Mouse (Mus musculus) MEL (cell line): ENCODE measurements around the gene Cwc22. TPM values are rescaled to one million over a fixed set of nuclear protein-coding genes. Genes with fewer than 3 reads are reported as not detected.

ENCODE experiments used
- DNase-seq: peaks from one replicate; pipeline ENCODE4 v3.0.0; 2011; ENCODE audit warnings: low read depth, low spot score
- H3K27ac ChIP-seq: 2 replicates; pipeline ENCODE4 v1.5.1; 2012; ENCODE audit warnings: low read depth, mild to moderate bottlenecking, control low read depth, low read length, moderate library complexity; ENCODE audit not compliant: control insufficient read depth
- H3K27me3 ChIP-seq, 2 experiments: fragments of 150-350 bp in 1 of 2; sonication (generic) in 1 of 2; 2 replicates each; pipeline ENCODE4 v1.6.1; 2012; ENCODE audit warnings: low read length in 2 of 2, mild to moderate bottlenecking in 2 of 2, improper control_type of control experiment in 1 of 2, moderate library complexity in 1 of 2; ENCODE audit not compliant: insufficient read depth in 2 of 2, control insufficient read depth in 1 of 2
- H3K36me3 ChIP-seq, 2 experiments: 2 replicates each; pipeline ENCODE4 v1.6.1; 2012 to 2014; ENCODE audit warnings: low read length in 2 of 2, improper control_type of control experiment in 1 of 2, inconsistent platforms in 1 of 2, mild to moderate bottlenecking in 1 of 2; ENCODE audit not compliant: insufficient read depth in 2 of 2, control insufficient read depth in 1 of 2
- H3K4me1 ChIP-seq, 2 experiments: fragments of 150-350 bp in 1 of 2; sonication (generic) in 1 of 2; 2 replicates each; pipeline ENCODE4 v1.6.1; 2012; ENCODE audit warnings: low read length in 2 of 2, improper control_type of control experiment in 1 of 2, mild to moderate bottlenecking in 1 of 2; ENCODE audit not compliant: insufficient read depth in 2 of 2, control insufficient read depth in 1 of 2
- H3K4me3 ChIP-seq, 2 experiments: fragments of 150-350 bp in 1 of 2; sonication (generic) in 1 of 2; 2 replicates each; pipeline ENCODE4 v1.5.1; 2012; ENCODE audit warnings: low read depth in 2 of 2, low read length in 2 of 2, mild to moderate bottlenecking in 2 of 2, moderate library complexity in 2 of 2, control low read depth in 1 of 2, improper control_type of control experiment in 1 of 2; ENCODE audit not compliant: control insufficient read depth in 1 of 2, insufficient read depth in 1 of 2
- H3K79me2 ChIP-seq: 2 replicates; pipeline ENCODE4 v1.6.1; 2012; ENCODE audit warnings: mild to moderate bottlenecking, low read length, moderate library complexity; ENCODE audit not compliant: control insufficient read depth, poor library complexity, insufficient read depth
- H3K9ac ChIP-seq: 2 replicates; pipeline ENCODE4 v1.6.1; 2012; ENCODE audit warnings: low read depth, mild to moderate bottlenecking, control low read depth, low read length, moderate library complexity; ENCODE audit not compliant: control insufficient read depth, poor library complexity, severe bottlenecking
- H3K9me3 ChIP-seq: fragments of 150-350 bp; sonication (generic); replicated peaks from 2 replicates; pipeline ENCODE4 v1.6.1; 2012; ENCODE audit warnings: mild to moderate bottlenecking, low read length, improper control_type of control experiment, moderate library complexity; ENCODE audit not compliant: insufficient read depth
- CHD2 ChIP-seq: IDR thresholded peaks from 2 replicates; pipeline ENCODE4 v1.6.1; 2011; ENCODE audit warnings: low read length, improper control_type of control experiment
- CTCF ChIP-seq, 3 experiments: IDR thresholded peaks in 2 of 3; conservative IDR thresholded peaks in 1 of 3; 2 replicates each; pipeline ENCODE4 v1.5.1; 2011 to 2012; ENCODE audit warnings: low read length in 3 of 3, low read depth in 2 of 3, mild to moderate bottlenecking in 2 of 3, improper control_type of control experiment in 1 of 3, inconsistent platforms in 1 of 3, mixed read lengths in 1 of 3, moderate library complexity in 1 of 3; ENCODE audit not compliant: control insufficient read depth in 1 of 3, insufficient read depth in 1 of 3, poor library complexity in 1 of 3, severe bottlenecking in 1 of 3
- GATA1 ChIP-seq: IDR thresholded peaks from 2 replicates; pipeline ENCODE4 v1.6.1; 2011; ENCODE audit warnings: low read depth, low read length, improper control_type of control experiment
- JUND ChIP-seq: IDR thresholded peaks from 2 replicates; pipeline ENCODE4 v1.6.1; 2011; ENCODE audit warnings: low read depth, mild to moderate bottlenecking, improper control_type of control experiment, low read length
- KAT2A ChIP-seq: conservative IDR thresholded peaks from 2 replicates; pipeline ENCODE4 v1.6.1; 2012; ENCODE audit warnings: low read depth, low read length, improper control_type of control experiment, inconsistent platforms
- MAFK ChIP-seq: IDR thresholded peaks from 2 replicates; pipeline ENCODE4 v1.6.1; 2011; ENCODE audit warnings: low read depth, mild to moderate bottlenecking, low read length, improper control_type of control experiment, borderline replicate concordance
- MAZ ChIP-seq: IDR thresholded peaks from 2 replicates; pipeline ENCODE4 v1.6.1; 2012; ENCODE audit warnings: low read depth, mild to moderate bottlenecking, inconsistent platforms, low read length, improper control_type of control experiment
- MXI1 ChIP-seq: IDR thresholded peaks from 2 replicates; pipeline ENCODE4 v1.6.1; 2011; ENCODE audit warnings: mild to moderate bottlenecking, low read depth, low read length, improper control_type of control experiment
- MYB ChIP-seq: IDR thresholded peaks from 2 replicates; pipeline ENCODE4 v1.6.1; 2011; ENCODE audit warnings: mild to moderate bottlenecking, low read depth, low read length, improper control_type of control experiment
- NELFE ChIP-seq: IDR thresholded peaks from 2 replicates; pipeline ENCODE4 v1.6.1; 2011; ENCODE audit warnings: low read depth, low read length, improper control_type of control experiment
- RAD21 ChIP-seq: IDR thresholded peaks from 2 replicates; pipeline ENCODE4 v1.6.1; 2011; ENCODE audit warnings: mild to moderate bottlenecking, low read depth, low read length, improper control_type of control experiment
- RCOR1 ChIP-seq: IDR thresholded peaks from 2 replicates; pipeline ENCODE4 v1.6.1; 2012; ENCODE audit warnings: low read depth, mild to moderate bottlenecking, inconsistent platforms, low read length, improper control_type of control experiment
- SIN3A ChIP-seq: IDR thresholded peaks from 2 replicates; pipeline ENCODE4 v1.6.1; 2012; ENCODE audit warnings: low read length, improper control_type of control experiment, inconsistent platforms
- TBP ChIP-seq: IDR thresholded peaks from 2 replicates; pipeline ENCODE4 v1.8.0; 2011; ENCODE audit warnings: low read depth, low read length, improper control_type of control experiment
- TCF12 ChIP-seq: IDR thresholded peaks from 2 replicates; pipeline ENCODE4 v1.6.1; 2014; ENCODE audit warnings: low read depth, mild to moderate bottlenecking, inconsistent platforms, low read length, improper control_type of control experiment, moderate library complexity
- UBTF ChIP-seq: IDR thresholded peaks from 2 replicates; pipeline ENCODE4 v1.6.1; 2012; ENCODE audit warnings: low read depth, mild to moderate bottlenecking, inconsistent platforms, low read length, improper control_type of control experiment, moderate library complexity, borderline replicate concordance; ENCODE audit not compliant: insufficient read depth
- USF1 ChIP-seq: IDR thresholded peaks from 2 replicates; pipeline ENCODE4 v1.6.1; 2014; ENCODE audit warnings: low read depth, mild to moderate bottlenecking, inconsistent platforms, low read length, improper control_type of control experiment, moderate library complexity
- ZC3H11A ChIP-seq: IDR thresholded peaks from 2 replicates; pipeline ENCODE4 v1.6.1; 2012; ENCODE audit warnings: low read depth, mild to moderate bottlenecking, inconsistent platforms, low read length, improper control_type of control experiment
- ZMIZ1 ChIP-seq: IDR thresholded peaks from 2 replicates; pipeline ENCODE4 v1.6.1; 2012; ENCODE audit warnings: low read depth, mild to moderate bottlenecking, inconsistent platforms, low read length, improper control_type of control experiment, moderate library complexity
- ZNF384 ChIP-seq: IDR thresholded peaks from 2 replicates; pipeline ENCODE4 v1.6.1; 2012; ENCODE audit warnings: low read depth, mild to moderate bottlenecking, inconsistent platforms, low read length, improper control_type of control experiment
- polyA plus RNA-seq, 2 experiments: library from polyadenylated mRNA; stranded (reverse) in 1 of 2; unstranded in 1 of 2; fragments of >175 nt in 1 of 2; fragments of >200 nt in 1 of 2; gene quantifications; 2 replicates each; pipeline versions ENCODE4 v1.2.1 to v1.2.4; 2012; ENCODE audit warnings: low replicate concordance in 2 of 2, low read depth in 1 of 2; ENCODE audit not compliant: insufficient read length in 2 of 2, insufficient read depth in 1 of 2, missing spikeins in 1 of 2
- total RNA-seq: library from RNA; depleted of rRNA; stranded (reverse); fragments of 300-350 nt; gene quantifications from 2 replicates; pipeline ENCODE4 v1.2.3, GENCODE M21; 2012

Gene Cwc22
- total and polyA plus RNA-seq, 3 experiments = 54.0 to 72.7 TPM; not detected in 1

DNA sequence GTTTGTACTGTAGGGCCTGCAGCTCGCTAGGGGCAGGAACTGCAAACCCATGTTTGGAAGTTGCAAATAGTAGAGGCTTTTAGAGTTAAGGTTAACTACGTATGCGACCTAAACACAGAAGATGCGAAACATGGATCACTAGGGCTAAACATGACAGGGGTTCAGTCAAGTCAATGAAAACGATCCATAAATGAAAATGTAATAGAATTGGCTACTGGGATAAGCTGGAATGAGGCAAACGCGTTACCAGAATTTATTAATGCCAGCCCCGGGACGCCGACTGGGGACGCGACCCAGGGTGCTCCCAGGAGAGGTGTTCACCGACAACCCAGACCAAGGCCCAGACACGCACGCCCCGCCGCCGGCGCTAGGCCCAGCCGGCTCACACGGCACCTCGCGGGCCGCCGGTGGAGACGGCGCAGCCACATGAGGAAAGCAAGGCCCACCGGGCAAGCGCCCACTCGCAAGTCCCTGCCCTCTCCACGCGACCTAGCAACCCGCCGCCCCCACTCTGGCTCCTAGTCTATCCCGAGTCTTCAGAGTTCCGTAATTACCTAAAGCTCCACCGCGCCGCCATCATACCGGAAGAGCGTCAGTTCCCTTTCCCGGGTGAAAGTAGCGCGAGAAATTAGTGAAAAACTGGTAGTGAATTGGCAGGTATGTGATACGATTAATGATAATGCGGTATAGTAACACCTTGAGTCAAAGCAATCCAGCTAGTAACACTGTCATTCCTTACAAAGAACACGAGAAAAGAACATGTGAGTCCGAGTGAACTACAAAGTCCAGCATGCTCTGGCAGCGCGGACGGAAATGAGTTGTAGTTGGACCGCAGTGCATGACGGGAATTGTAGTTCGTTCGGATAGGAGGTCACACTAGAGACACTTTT, at the start of gene Cwc22 (continued):
- TF ChIP-seq TCF12 = 0 out of 2 replicates have a peak, but pooled peaks have one; percentile 16
- no peak for TF ChIP-seq MAFK
- TF ChIP-seq RCOR1 = no peak
- peak; percentile 72; the same call in 1 of the 2 replicates for TF ChIP-seq MXI1
- TF ChIP-seq ZNF384 = no peak
- TF ChIP-seq, all 39 proteins: peak for 16

DNA sequence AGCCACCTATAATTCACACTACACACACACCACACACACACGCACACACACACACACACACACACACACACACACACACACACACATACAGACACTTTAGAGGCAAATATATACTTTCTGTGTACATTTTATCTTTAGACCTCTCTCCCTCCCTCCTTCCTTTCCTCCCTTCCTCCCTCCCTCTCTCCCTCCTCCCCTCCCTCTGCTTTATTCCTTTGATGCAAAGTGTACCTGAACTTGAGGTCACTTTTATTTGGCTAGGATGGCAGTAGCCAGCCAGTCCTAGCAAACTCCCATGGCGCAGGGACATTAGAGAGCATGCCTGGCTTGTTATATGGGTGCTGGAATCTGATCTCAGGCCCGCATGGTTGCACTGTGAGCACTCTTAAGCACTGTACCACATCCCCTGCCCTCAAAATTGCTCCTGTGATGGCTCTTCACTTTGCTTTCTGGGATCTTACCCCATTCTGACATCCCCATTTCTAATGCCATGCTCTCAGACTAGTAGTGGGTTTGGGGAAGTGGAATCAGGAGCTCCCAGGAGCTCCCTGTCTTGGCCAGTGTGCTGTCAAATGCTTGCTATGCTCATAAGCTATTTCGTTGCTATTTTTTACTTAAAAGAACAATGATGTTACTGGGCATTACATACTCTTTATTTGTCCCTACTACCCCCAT, 47.7 kb upstream of the Cwc22 start:
- no peak overlapping the region for H3K27ac ChIP-seq
- TF ChIP-seq RCOR1 = no peak
- H3K27me3 ChIP-seq = no peaks in the 10 kb centered on the region; a peak in 1 of 4 replicates
- H3K4me1 ChIP-seq = no peaks in the 10 kb centered on the region
- no peaks in the 10 kb centered on the region for H3K9me3 ChIP-seq
- no peak for DNase-seq
- no peak overlapping the region for H3K9ac ChIP-seq
- H3K79me2 ChIP-seq = no peaks in the 10 kb centered on the region
- H3K36me3 ChIP-seq = no peaks in the 10 kb centered on the region
- no peak overlapping the region for H3K4me3 ChIP-seq

DNA sequence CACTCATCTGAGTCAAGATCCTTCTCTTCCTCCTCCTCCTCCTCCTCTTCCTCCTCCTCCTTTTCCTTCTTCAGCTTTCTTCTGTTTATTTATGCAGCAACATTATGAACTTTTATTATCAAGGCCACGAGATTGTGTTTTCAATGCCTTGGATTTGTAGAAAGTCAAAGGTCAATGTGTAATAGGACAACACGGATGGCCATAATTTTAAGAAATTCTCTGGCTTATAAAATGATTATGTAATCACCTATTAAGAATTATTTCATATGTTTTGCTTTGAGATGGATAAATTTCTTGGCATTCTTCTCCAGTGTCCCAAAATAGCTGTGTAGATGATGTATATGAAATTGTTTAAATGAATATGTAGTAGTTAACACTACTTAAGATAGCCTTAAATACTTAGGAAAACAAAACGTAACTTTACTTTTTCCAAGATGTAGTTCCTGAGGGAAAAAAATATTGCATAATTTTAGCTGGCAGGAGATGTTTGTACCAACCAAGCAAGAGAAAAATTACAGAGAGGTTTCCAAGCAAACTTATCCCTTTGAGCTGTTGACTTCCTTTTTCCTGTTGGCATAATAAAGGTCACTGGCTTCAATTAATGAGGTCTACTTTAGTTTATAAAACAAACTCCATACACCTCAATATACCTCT, 46.9 kb upstream of the Cwc22 start:
- H3K36me3 ChIP-seq = no peaks in the 10 kb centered on the region
- no peak for TF ChIP-seq ZNF384
- TF ChIP-seq, all 39 proteins: peak for 0
- H3K4me1 ChIP-seq = no peaks in the 10 kb centered on the region
- no peaks in the 10 kb centered on the region for H3K79me2 ChIP-seq
- no peak overlapping the region for H3K9ac ChIP-seq
- no peaks in the 10 kb centered on the region for H3K9me3 ChIP-seq
- no peak for DNase-seq
- no peak overlapping the region for H3K27ac ChIP-seq
- no peaks in the 10 kb centered on the region; a peak in 1 of 4 replicates for H3K27me3 ChIP-seq
- H3K4me3 ChIP-seq = no peak overlapping the region

DNA sequence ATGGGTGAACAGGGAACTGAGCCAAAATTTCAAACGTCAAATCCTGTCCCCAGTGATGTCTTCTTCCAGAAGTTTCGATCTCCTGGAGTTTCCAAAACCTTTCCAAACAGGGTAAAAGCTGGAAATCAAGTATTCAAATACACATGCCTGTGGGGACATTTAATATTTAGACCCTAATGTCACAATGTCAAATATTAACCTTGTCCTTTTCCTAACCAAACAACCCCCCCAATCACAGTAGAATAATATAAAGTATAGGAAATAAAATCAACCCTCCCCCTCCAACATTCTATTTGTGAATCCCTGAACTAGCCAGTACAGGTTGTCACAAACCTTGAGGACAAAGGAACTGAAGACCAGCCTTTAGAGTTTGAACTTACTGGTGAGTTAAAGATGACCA, 44.6 kb upstream of the Cwc22 start:
- H3K36me3 ChIP-seq = no peaks in the 10 kb centered on the region
- no peaks in the 10 kb centered on the region for H3K9me3 ChIP-seq
- H3K4me3 ChIP-seq = no peak overlapping the region
- no peaks in the 10 kb centered on the region; a peak in 1 of 4 replicates for H3K27me3 ChIP-seq
- no peak overlapping the region for H3K27ac ChIP-seq
- H3K9ac ChIP-seq = no peak overlapping the region
- DNase-seq = no peak
- no peaks in the 10 kb centered on the region for H3K4me1 ChIP-seq
- no peaks in the 10 kb centered on the region for H3K79me2 ChIP-seq
- TF ChIP-seq CHD2 = no peak
- no peak for TF ChIP-seq SIN3A
- no peak for TF ChIP-seq JUND
- no peak for TF ChIP-seq RAD21
- no peak for TF ChIP-seq CTCF (IDR thresholded peaks at IDR 0.05 in 2 of 3, conservative IDR thresholded peaks at IDR 0.05 in 1 of 3; ENCODE audit: control insufficient read depth in 1 of 3, insufficient read depth in 1 of 3, low read depth in 2 of 3, low read length in 3 of 3, poor library complexity in 1 of 3, severe bottlenecking in 1 of 3)
- no peak for TF ChIP-seq UBTF
- no peak for TF ChIP-seq KAT2A
- no peak for TF ChIP-seq TBP
- TF ChIP-seq ZC3H11A = no peak
- no peak for TF ChIP-seq MYB
- no peak for TF ChIP-seq USF1
- no peak for TF ChIP-seq NELFE
- no peak for TF ChIP-seq MAFK
- TF ChIP-seq ZMIZ1 = no peak
- TF ChIP-seq TCF12 = no peak
- TF ChIP-seq GATA1 = no peak
- TF ChIP-seq MAZ = no peak
